Mouse (Mus musculus) induced T-regulatory cell, adult 2 months (primary cell): ENCODE results near the gene Eprs.

Experiments
- DNase-seq: peaks from one replicate; pipeline ENCODE4 v3.0.0-alpha.2; 2012; ENCODE audit warnings: low read depth

Gene Eprs

DNA sequence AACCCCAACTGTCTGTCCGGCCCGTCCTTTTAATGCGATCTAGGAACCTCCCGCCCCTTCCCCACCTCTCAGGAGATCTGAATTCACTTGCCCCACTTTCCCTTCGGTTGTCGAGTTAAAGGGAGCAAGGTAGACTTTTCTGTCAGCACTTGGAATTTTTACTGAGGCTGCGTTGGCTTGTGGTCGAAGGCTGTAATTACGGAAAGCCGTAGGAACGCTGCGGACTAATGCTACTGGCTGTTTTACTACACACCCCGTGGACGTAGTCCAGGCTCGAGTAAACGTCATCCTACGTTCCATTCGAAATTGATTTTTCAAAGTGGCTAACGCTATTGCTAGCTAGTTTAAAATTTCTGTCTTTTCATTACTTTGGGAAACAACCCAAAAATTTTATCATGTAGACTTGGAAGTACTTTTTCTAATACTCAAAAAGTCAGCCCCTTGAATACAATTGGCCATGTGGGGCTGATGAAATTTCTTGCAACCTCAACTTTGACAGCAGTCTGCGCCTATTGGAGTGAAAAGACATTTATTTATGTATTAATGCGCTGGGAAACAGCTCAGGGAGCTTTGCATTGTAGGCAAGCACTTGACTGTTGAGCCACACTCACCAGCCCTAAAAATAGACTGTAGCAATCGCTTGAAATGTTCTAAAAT is 810 bp downstream of the Eprs start:
- peak; percentile 79 for DNase-seq

DNA sequence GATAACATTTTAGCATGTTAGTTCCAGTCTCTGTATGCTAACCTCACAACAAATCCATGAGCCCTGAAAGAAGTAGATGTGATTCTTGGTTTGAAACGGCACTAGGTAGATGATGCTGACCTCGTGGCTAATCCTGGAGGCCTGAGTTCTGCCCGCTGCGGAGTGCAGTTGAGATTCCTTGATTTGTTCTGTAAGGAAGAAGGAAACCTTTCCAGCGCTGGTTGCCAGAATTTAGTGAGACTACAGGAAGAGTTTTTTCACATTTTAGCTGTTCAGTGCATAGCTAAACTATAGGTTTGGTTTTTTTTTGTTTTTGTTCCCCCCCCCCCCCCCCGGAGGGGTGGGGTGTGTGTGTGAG is 1.3 kb downstream of the Eprs start:
- DNase-seq, result no peak

DNA sequence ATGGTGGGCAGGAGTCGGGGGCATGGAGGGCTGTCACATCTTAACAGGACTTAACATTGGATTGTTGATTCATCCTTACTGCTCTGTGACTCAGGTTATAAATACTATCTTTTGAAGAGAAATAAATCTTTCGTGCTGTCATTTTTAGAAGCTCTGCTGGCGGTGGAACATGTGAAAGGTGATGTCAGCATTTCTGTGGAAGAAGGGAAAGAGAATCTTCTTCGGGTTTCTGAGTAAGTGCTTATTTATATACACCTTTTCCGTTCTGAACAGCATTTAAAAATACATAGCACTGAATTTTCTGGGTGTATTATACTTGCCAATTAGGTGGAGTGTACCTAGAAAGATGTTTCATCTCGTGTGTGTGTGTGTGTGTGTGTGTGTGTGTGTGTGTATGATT is 4.5 kb downstream of the Eprs start:
- no peak for DNase-seq

DNA sequence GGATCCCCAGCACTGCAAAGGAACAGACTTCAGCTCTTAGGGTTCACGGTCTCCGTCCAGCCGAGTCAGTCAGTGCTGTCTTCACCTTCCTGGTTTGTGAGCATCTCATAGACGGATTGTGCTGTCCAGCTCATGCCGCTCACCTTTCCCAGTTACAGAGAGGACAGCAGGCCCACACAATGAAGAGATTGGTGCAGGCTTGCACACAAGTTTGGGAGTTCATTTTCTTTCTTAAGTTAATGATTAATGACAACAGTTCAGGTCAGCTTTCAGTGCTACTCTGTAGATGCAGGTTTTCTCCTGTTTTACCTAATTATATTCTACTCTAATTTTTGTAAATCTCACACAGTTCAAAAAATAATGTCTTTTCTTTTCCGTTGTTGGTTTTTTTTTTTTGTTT is 7.1 kb downstream of the Eprs start:
- no peak for DNase-seq

DNA sequence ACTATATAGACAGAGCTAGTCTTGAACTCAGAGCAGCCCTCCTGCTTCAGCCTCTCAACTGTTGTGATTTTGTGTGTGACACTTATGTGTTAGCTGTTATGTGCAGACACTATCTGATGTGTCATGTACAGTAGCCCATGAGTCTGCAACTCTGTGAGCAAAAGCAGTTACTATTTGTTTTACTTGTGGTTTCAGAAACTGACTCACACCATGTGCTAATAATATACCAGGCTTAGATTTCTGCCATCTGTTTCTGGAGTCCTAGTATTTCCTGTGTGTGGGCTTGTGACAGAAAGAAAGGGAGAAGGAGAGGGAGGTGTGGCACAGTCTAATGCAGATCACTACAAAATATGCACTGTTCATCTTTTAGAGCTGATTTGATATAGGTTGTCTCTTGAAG is 13.5 kb downstream of the Eprs start:
- DNase-seq, result no peak

DNA sequence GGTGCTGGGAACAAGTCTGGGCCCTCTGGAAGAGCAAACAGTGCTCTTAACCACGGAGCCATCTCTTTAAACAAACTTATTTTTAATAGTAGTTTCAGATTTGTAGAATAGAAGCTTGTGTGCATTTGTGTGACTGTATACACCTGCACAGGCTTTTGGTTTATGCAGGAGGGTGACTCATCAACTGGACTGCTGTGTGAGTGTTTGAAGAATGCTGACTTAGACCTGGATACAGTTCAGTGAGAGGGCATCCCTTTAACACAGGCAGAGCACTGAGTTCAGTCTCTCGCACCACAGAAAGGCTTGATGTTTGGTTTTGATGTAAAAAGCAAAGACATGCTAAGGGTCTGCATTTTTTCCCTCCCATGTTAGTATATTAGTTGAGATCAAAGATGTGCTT is 14.6 kb downstream of the Eprs start:
- DNase-seq, result no peak

DNA sequence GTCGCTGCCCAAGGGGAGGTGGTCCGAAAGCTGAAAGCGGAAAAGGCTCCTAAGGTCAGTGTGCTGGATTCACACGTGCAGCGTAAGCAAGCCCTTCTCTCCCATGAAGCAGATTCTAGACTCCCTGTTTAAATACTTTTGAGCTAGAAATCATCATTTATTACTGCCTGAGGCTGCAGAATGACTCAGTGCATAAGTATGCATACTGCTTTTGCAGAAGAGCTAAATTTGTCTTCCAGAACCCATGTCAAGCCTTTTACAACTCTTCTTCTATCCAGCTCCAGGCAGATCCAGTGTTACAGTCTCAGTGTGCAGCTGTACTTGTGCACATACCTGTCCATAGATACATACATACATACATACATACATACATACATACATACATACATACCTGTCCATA is 38.8 kb downstream of the Eprs start:
- DNase-seq, result no peak

DNA sequence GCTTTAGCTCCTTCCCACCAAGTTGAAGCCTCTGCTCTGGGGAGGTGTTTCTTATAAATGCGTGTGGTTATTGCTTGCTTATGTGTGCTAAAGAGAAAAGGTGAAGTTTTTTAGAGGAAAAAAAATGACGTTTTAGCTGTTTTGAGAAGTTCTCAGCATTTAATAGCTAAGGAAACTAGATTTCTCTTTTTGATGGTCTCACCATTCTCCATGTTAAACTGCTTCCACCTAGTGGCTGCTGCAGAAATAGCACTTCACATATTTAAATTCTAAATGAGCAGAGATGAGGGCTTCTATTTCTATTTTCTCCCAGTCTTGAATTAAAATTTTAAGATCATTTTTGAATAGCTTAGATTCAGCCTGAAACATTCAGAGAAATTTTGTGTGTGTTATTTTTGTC is 41.2 kb downstream of the Eprs start:
- DNase-seq, result peak; percentile 70

DNA sequence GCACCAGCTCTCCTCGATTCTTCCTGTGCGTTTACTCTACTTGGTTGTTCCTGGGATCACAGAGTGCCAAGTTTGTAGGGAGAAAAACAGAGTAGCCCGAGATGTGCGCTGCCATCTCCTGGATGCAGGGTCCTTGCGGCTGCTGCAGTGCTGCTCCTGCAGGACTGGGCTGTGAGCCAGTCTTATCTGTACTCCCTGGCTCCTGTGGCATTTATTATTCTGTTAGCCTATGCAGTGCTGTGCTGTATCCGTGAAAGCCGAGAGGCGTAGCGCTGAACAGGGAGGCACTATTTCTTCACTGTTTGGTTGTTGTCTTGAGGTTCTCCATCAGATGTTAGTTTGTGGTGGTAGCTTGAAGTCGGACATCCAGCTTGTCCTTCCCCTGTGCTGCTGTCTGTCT is 43.1 kb downstream of the Eprs start:
- DNase-seq, result no peak

DNA sequence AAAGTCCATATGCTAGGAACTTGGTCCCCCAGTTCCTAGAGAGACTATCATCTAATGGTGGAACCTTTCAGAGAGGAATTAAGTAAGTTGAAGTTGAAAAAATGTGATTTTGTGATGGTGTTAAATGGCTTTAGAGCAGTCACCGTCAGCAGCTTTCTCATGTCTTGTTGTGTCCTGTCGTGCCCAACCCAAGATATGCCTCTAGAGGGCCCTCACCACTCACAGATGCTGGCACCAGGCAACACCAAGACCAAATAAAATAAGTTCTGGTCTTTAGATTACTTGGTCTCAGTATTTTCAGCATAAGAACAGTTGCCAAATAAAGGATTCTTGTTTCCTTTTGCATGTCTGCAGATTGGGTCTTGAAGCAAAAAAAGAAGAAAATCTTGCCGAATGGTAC is 47.0 kb downstream of the Eprs start:
- no peak for DNase-seq

DNA sequence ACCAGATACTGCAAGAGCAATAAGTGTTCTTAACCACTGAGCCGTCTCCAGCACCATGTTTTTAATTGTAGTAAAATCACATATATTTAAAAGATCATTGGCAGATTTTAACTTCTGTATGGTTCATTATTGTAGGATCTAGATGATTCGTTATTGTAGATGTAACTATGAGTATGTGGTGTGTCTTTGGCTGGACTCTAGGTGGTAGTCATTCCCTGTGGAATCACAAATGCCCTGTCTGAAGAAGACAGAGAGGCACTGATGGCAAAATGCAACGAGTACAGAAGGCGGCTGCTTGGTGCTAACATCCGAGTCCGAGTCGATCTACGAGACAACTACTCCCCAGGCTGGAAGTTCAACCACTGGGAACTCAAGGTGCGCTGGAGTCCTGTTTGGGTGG is 55.2 kb downstream of the Eprs start:
- no peak for DNase-seq

DNA sequence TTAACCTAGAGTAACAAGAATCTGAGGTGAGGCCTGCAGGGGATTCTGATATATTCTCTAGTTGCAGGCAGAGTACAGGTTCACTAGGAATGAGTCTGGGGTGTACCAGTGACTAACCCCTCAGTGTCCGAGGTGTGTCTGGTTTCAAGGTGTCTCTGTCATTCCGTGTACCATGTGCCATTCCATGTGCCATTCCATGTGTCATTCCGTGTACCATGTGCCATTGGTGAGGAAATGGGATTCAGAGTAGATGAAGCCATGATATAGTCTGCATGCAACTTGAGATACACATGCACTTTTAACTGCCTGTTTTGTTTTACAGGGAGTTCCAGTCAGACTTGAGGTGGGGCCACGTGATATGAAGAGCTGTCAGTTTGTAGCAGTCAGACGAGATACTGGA is 57.0 kb downstream of the Eprs start:
- DNase-seq, result no peak

DNA sequence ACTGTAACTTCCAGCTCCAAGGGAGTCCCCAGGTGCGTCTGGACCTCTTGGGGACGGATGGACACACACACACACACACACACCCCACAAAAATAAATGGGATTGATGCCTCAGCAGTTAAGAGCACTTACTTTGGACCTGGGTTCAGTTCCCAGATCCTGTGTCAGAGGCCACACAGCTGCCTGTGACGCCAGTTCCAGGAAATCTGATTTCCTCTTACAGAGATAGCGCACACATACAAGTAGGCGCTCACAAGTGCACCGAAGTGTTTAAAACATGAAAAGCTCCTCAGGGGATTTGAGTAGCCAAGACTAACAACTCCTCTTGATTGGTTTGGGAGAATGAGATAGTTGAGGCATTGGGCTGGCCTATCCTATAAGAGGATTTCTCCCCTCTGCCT is 57.9 kb downstream of the Eprs start:
- no peak for DNase-seq

DNA sequence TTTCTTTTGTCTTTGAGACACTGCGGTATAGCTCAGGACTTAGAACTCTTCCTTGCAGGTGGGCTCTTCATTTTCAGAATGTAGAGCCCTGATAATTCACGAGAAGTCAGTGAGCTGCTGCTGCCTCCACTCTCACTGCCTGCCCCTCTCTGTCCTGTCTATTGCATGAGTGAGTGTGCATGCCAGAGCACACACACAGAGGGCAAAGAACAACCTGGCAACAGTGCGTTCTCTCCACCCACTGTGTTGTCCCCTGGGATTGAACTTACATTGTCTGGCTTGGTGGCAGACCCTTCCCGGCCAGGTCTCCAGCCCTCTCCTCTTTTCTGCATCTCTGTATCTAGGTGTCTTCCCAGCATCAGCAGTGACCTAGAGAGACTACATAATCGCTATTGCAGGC is 63.7 kb downstream of the Eprs start:
- no peak for DNase-seq

DNA sequence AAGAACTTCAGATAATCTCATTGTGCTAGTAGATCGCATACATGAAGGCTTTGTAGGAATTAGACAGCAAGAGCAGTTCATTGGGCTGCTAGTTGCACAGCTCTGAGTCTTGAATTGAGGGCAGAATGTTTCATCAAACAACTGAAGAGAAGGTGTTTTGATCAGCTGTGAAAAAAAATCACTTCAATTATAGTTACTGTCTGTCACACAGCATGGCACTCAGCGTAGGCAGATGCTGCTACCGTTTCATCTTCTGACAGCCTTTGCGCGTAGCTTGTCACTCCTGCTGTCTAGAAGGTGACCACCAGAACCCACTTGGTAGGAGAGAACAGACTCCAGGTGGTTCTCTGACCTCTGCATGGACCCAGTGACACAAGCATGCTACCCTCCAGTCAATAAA is 67.6 kb downstream of the Eprs start:
- no peak for DNase-seq

DNA sequence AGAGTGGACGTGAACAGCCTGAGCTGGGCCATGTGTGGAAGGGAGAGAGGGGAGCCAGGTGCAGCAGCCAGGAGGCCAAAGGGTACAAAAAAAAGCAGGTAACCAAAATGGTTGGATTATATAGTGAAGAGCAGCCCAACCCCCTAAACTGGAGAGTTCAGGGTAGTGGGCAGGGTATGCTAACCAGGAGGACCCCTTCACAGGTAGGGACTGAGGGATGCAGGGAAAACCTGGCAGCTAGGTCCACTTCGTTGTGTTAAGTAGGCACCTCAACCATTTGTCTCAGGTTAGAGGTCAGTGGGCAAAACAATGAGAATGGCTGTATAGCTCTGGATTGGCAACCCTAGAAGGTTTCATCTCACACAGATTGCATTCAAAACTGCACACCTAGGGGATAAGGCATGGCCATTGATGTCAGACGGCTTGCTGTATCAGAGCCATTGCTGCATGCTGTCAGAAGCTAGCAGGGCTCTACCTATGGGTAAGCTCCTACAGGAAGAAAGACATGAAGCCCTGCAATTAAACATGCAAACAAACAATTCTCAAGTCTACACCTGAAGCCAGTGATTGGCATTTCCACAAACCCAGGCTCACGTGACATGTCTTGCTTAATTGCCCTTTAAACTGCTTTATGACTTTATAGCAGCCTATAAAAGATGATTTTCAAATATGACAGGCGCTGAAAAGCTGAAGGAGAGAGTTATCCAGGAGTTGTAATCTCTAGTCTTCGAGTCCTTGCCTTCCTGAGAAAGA is 68.6 kb downstream of the Eprs start:
- DNase-seq, result no peak

DNA sequence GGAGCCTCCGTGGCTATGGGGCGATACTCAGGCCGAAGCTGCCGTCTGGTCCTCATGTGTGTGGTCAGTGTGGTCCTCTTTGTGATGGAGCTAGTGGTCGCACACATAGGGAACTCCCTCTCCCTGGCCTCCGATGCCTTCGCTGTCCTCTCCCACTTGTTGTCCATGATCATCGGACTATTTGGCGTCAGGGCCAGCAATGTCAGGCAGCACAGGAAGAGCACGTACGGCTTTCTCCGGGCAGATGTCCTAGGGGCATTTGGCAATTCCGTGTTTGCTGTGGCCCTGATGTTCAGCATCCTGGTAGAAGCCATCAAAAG is 69.1 kb downstream of the Eprs start:
- no peak for DNase-seq

DNA sequence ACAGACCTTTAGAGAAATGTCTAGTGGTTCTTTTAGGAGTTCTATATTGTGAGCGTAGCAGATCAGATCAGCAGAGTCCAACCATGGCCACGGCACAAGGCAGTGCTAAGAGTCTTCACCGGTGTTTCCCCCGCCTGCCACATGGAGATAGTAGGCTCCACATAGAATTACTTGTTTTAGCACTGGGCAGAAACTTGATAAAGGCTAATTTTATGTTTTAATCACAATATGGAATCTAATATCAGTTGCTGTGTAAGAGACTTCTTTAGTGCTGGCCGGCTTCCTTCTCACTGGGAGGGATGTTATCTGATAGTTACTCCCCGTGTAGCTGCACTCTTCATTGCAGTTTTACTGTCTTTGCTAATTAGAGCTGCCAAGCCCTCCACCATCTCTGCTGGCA is 70.3 kb downstream of the Eprs start:
- no peak for DNase-seq

DNA sequence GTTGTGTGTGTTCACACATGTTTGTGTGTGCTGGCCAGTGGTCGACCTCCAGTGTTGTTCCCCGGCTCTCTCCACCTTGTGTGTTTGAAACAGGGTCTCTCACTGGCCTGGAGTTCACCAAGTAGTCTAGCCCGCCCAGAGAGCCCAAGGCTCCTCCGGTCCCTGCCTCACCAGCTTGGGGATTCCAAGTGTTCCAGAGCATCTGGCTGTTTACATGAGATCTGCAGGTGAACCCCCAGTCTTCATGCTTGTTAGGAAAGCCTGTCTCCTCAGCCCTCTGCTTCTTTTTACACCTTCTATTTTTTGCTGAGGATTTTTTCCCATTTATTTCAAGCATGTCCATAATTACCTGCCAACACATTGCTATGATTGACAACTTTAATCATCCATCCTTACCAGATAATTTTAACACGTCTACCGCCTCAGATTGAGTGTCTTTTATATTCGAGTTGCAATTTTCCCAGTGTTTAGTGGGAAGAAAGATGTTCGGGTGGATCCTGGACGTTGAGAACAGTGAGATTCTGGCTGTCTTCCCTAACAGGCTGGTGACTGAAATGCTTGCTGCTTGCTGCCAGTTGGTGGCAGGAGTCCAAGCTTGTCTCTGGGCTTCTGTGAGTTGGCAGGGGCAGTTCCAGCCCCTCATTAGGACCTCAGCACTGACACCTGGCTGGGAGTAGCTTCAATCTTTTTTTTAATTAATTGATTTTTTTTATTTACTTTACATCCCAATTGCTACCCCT is 76.2 kb downstream of the Eprs start:
- no peak for DNase-seq

DNA sequence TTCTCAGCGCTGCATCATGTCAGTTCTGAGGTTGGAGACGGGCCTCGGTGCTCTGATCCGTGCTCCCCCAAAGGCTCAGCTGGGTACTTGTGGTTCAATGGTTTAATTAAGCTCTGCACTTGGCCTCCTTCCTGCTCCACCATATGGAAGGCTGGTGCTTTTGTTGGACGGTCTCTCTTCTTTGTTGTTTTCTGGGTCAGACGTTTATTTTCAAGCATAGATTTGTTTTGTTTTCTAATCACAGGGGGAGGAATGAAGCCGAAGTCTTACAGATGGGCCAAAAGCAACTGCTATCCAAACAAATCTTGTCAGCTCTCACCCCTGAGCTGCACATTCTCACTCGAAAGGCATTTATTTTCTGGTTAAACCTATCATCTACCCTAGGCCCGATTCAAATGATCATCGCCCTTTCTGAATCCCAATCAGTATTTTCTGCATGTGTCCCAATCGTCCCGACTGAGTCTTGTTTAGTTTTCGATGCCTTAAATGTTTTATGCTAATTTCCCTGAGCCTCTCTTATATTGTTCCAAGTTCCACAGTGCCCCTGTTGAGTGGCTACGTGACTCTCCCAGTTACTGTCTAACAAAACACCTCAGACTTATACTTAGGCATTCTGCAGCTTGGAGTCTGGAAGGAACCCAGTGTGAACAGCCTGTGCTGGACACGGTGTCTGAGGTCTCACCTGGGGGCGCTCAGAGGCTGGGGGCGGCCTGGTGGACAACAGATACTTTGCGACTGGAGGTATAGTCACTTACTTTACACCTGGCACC is 79.0 kb downstream of the Eprs start:
- DNase-seq, result no peak

DNA sequence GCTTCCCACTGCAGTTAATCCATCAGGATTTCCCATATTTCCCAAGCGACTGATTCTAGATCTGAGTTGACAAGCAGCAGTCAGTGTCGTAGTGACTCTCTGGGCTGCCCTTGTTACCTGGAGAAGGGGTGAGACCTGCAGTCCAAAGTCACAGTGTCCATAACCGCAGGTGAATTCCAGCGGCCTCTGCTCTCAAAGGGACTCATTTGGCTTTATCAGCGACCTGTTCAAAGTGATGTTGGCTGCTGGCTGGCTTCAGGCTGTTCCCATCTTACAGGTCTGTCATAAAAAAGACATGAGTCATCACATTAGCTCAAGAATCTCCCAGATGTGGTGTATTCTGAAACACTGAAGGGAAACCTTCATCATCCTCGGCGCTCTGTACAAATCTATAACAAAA is 86.1 kb downstream of the Eprs start:
- DNase-seq, result no peak

DNA sequence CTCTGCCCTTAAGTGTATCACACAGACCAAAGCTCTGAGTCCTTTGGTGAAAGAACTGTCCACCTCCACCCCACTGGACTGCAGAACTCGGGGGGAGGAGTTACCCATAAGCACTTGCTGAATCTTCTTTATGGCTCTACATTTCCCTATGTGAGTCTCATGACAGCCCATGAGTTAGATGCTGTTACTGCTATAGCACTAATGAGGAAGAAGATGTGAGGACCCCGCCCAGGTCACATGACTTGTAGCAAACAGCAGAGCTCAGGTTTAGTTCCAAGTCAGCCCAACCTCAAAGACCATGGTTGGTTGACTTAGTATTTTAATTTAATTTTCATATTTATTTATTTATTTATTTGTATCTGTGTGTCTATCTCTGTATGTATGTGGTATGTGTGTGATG is 86.9 kb downstream of the Eprs start:
- DNase-seq, result no peak

DNA sequence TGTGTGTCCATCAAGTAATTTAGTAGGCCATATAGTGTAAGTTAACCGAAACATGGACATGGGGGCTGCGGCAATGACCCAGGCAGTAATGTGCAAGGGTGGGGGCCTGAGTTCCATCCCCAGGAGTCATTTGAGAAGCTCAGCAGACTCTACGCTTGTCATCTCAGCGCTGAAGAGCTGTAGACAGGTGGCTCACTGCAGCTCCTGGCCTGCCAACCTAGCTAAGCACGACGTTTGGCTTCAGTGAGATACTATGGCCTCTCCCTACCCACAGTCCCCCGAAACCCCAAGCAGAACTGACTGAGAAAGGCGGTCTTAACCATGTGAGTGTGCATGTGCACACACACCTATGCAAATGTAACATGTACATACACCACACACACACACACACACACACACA is 88.2 kb downstream of the Eprs start:
- DNase-seq, result no peak
